Mouse (Mus musculus) cerebellum, postnatal 36 days (tissue): ENCODE data around the gene Herc3.

Experiments
- DNase-seq, 2 experiments: peaks; one replicate each; pipeline ENCODE4 v3.0.0; 2021 to 2022; ENCODE audit warnings: mixed read lengths in 2 of 2

The Herc3 gene

GRCm38 (mm10) chr6:58922511-58922910, 91.2 kb downstream of the Herc3 start:
- DNase-seq, result no peak

- peak; percentile 71 to 74 for DNase-seq
These were observed 96.6 kb downstream of the Herc3 start for GRCm38 (mm10) chr6:58927881-58928280.

GRCm38 (mm10) chr6:58929911-58930431, 98.7 kb downstream of the Herc3 start:
- peak; percentile 20 to 34 for DNase-seq

GRCm38 (mm10) chr6:58931149-58931548, 99.9 kb downstream of the Herc3 start:
- DNase-seq, result no peak

GRCm38 (mm10) chr6:58932515-58933188, 101.4 kb downstream of the Herc3 start:
- DNase-seq, result no peak

GRCm38 (mm10) chr6:58933189-58933913, 102.1 kb downstream of the Herc3 start:
- DNase-seq, result peak; percentile 44 to 50

- DNase-seq, result no peak
These were observed 102.9 kb downstream of the Herc3 start for GRCm38 (mm10) chr6:58934144-58934543.

GRCm38 (mm10) chr6:58937726-58938125, 106.5 kb downstream of the Herc3 start:
- DNase-seq, result no peak

- DNase-seq, result no peak
These were observed 111.0 kb downstream of the Herc3 start for GRCm38 (mm10) chr6:58942276-58942675.

- DNase-seq, result no peak
These were observed 112.7 kb downstream of the Herc3 start for GRCm38 (mm10) chr6:58943958-58944357.

- DNase-seq, result no peak
These were observed 115.0 kb downstream of the Herc3 start for GRCm38 (mm10) chr6:58946246-58946645.

- no peak for DNase-seq
These were observed 115.6 kb downstream of the Herc3 start for GRCm38 (mm10) chr6:58946840-58947239.

- DNase-seq, result no peak
These were observed 119.1 kb downstream of the Herc3 start for GRCm38 (mm10) chr6:58950410-58950809.

- no peak for DNase-seq
These were observed 120.1 kb downstream of the Herc3 start for GRCm38 (mm10) chr6:58951128-58951992.

GRCm38 (mm10) chr6:58960523-58960922, 129.3 kb downstream of the Herc3 start:
- no peak for DNase-seq

- peak; percentile 29 for DNase-seq
These were observed 131.4 kb downstream of the Herc3 start for GRCm38 (mm10) chr6:58962691-58963090.

GRCm38 (mm10) chr6:58964091-58964490, 132.8 kb downstream of the Herc3 start:
- DNase-seq, result peak; percentile 7 to 42

- DNase-seq, result peak in 1 of 2 experiments; percentile 9
These were observed 133.3 kb downstream of the Herc3 start for GRCm38 (mm10) chr6:58964565-58964964.

- DNase-seq, result peak; percentile 66 to 74
These were observed 134.0 kb downstream of the Herc3 start for GRCm38 (mm10) chr6:58965071-58965831.

- peak; percentile 36 to 41 for DNase-seq
These were observed 137.0 kb downstream of the Herc3 start for GRCm38 (mm10) chr6:58968272-58968671.
